Mouse (Mus musculus): ENCODE measurements around the gene Tmem135.

DNA sequence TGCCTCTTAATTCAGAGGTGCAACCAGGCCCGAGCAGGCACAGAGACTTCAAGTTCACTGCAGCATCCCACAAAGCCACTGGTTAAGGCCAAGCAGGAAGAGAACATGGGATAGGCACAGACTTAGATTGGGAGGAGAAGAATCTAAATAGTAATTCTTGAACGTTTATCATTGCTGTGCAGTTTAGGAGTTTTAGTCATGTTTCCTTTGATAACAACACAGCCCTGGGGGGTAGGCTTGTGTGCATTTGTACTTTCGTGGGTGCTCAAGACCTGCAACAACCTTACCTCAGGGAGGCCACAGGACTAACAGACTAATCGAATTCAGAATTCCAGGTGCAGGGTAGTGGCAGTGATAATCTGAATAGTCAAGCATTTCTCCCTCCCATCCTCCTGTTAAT lies 238.5 kb downstream of the Tmem135 start:
- TF ChIP-seq CTCF (conservative IDR thresholded peaks at IDR 0.05; ENCODE audit: insufficient read depth, insufficient read length, low read depth, low read length) (no peak), POLR2A (IDR thresholded peaks at IDR 0.05; ENCODE audit: low read depth, low read length) (no peak)
